Mouse (Mus musculus): ENCODE data around the gene Hist2h3b. TPM values are rescaled to one million over a fixed set of nuclear protein-coding genes. Genes with fewer than 3 reads are reported as not detected.
"Not testable (repeated sequence)": the region's sequence is repeated elsewhere in the genome, so short reads cannot be mapped to it uniquely, and the experiment has no call there.

Gene Hist2h3b
- polyA plus RNA-seq, 1 experiment from 2014 or later, result 87.1 TPM

GRCm38 (mm10) chr3:96230404-96230803 is 38.0 kb upstream of the Hist2h3b start:
- no peak for ATAC-seq (ENCODE audit: borderline replicate concordance, extremely low read depth, low FRiP score, low TSS enrichment)
- H3K27ac ChIP-seq, result no peak overlapping the region

GRCm38 (mm10) chr3:96230910-96231757 is 37.3 kb upstream of the Hist2h3b start:
- Histone ChIP-seq H3K9me3 (no peaks in the 10 kb centered on the region), H3K36me3 (no peaks in the 10 kb centered on the region), H3K4me2 (no peak overlapping the region), H3K9ac (no peak overlapping the region), H3K4me1 (peaks cover 19% of the 10 kb centered on the region), H3K27me3 (no peaks in the 10 kb centered on the region), H3K27ac (no peak overlapping the region), H3K4me3 (no peak overlapping the region)
- no peak for ATAC-seq (ENCODE audit: borderline replicate concordance, extremely low read depth, low FRiP score, low TSS enrichment)
- WGBS, result 57% methylated on average over 4 of the region's 4 CpGs

More at GRCm38 (mm10) chr3:96230404-96230803, 38.0 kb upstream of the Hist2h3b start:
- H3K4me3 ChIP-seq, result no peak overlapping the region
- H3K9me3 ChIP-seq, result no peaks in the 10 kb centered on the region
- H3K27me3 ChIP-seq, result no peaks in the 10 kb centered on the region
- no peak overlapping the region for H3K4me2 ChIP-seq
- H3K4me1 ChIP-seq, result peaks cover 16% of the 10 kb centered on the region; the same call in 1 of the 2 replicates
- no peak overlapping the region for H3K9ac ChIP-seq
- H3K36me3 ChIP-seq, result no peaks in the 10 kb centered on the region
- 62% methylated on average over 2 of the region's 2 CpGs for WGBS

DNA sequence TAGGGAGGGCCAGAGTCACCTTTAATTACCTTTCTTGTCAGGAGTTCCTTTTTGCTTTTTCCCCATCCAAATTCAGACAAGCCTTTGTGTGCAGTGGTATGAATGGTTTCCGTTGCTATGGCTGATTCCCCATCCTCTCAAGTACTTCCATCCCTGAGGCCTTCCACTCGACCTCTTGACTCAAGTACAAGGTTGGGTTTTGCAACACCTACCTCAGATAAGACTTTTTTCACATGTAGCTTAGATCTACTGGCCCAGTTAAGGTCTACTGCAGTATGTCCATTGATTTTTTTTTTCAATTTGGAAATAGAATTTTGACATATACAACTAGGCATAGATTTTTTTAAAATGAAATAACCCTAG is 36.7 kb upstream of the Hist2h3b start:
- no peak for ATAC-seq (ENCODE audit: borderline replicate concordance, extremely low read depth, low FRiP score, low TSS enrichment)
- Histone ChIP-seq H3K4me1 (peaks cover 24% of the 10 kb centered on the region), H3K36me3 (no peaks in the 10 kb centered on the region), H3K4me3 (no peak overlapping the region), H3K4me2 (no peak overlapping the region), H3K27me3 (no peaks in the 10 kb centered on the region), H3K27ac (no peak overlapping the region), H3K9ac (no peak overlapping the region), H3K9me3 (no peaks in the 10 kb centered on the region)
- WGBS, result 37% methylated on average over 2 of the region's 2 CpGs

GRCm38 (mm10) chr3:96234914-96235313 is 33.5 kb upstream of the Hist2h3b start:
- H3K9me3 ChIP-seq, result no peaks in the 10 kb centered on the region
- no peak for ATAC-seq (ENCODE audit: borderline replicate concordance, extremely low read depth, low FRiP score, low TSS enrichment)
- H3K27me3 ChIP-seq, result no peaks in the 10 kb centered on the region
- peaks cover 28% of the 10 kb centered on the region for H3K4me1 ChIP-seq
- 94% methylated on average over 2 of the region's 2 CpGs for WGBS
- H3K27ac ChIP-seq, result no peak overlapping the region
- no peak overlapping the region for H3K9ac ChIP-seq
- H3K36me3 ChIP-seq, result no peaks in the 10 kb centered on the region
- H3K4me2 ChIP-seq, result no peak overlapping the region
- H3K4me3 ChIP-seq, result no peak overlapping the region

GRCm38 (mm10) chr3:96235836-96236235 is 32.6 kb upstream of the Hist2h3b start:
- Histone ChIP-seq H3K9me3 (no peaks in the 10 kb centered on the region), H3K4me3 (no peak overlapping the region), H3K36me3 (no peaks in the 10 kb centered on the region), H3K4me2 (no peak overlapping the region), H3K27ac (no peak overlapping the region), H3K9ac (no peak overlapping the region), H3K4me1 (peaks cover 30% of the 10 kb centered on the region), H3K27me3 (no peaks in the 10 kb centered on the region)
- ATAC-seq (ENCODE audit: borderline replicate concordance, extremely low read depth, low FRiP score, low TSS enrichment), result no peak
- 30% methylated on average over 3 of the region's 3 CpGs for WGBS

DNA sequence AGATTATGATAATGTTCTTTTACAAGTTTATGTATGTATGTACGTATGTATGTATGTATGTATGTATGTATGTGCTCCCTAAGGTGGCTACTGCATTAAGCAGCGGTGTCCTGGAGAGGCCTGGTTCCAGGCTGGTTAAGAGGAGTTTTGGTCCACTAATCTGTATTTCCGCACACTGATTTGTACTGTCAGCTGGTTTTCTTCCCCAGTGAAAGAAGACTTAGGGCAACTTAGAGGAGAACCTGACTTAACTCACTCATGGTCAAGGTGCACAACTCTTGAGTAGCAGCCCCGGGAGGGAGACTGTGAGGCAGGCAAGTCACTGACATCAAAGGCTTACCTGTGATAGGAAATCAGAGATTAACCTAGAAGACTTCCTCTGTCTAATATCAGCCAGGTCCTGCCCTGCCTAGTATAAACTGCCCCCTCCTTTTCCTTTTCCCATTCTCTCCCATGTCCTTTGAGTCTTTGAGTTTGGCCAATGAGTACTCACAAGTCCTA is 31.6 kb upstream of the Hist2h3b start:
- Histone ChIP-seq H3K9ac (peak overlapping the region; percentile 51), H3K4me1 (peaks cover 30% of the 10 kb centered on the region), H3K9me3 (no peaks in the 10 kb centered on the region), H3K4me2 (peak overlapping the region; percentile 66), H3K27ac (peak overlapping the region; percentile 70), H3K27me3 (no peaks in the 10 kb centered on the region), H3K36me3 (no peaks in the 10 kb centered on the region), H3K4me3 (peak overlapping the region; percentile 41)
- no peak for ATAC-seq (ENCODE audit: borderline replicate concordance, extremely low read depth, low FRiP score, low TSS enrichment)
- 60% methylated on average over 4 of the region's 4 CpGs for WGBS

DNA sequence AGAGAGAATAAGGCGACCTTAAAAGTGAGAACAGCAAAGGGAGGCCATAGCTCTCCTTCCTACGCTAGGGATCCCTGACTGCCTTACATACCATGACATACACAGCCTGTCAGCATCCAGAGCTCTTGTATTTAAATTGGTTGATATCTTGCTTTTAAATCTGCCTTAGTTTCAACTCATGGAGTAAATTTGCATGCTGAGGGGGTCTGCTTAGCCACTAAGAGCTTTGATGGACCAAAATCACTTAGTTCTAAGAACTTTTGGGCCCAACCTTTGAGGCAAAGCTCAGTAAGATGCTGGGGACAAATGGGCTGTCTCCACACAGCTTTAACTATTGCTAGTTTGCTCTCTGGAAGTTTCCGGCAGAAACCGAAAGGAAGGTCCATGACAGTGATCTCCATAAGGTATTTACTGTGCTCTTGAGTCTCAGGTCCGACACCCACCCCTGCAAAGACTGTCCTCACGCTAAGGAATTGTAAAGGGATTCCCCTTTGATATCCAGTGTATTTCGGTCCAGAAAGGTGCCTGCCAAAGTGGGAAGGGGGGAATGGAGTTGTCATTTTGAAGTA is 31.0 kb upstream of the Hist2h3b start:
- peak overlapping the region; percentile 51 for H3K9ac ChIP-seq
- H3K4me2 ChIP-seq, result peak overlapping the region; percentile 66
- 10% methylated on average over 7 of the region's 7 CpGs for WGBS
- ATAC-seq (ENCODE audit: borderline replicate concordance, extremely low read depth, low FRiP score, low TSS enrichment), result no peak
- no peaks in the 10 kb centered on the region for H3K9me3 ChIP-seq
- peaks cover 30% of the 10 kb centered on the region for H3K4me1 ChIP-seq
- no peaks in the 10 kb centered on the region for H3K36me3 ChIP-seq
- peak overlapping the region; percentile 70 for H3K27ac ChIP-seq
- H3K4me3 ChIP-seq, result peak overlapping the region; percentile 41
- H3K27me3 ChIP-seq, result no peaks in the 10 kb centered on the region

DNA sequence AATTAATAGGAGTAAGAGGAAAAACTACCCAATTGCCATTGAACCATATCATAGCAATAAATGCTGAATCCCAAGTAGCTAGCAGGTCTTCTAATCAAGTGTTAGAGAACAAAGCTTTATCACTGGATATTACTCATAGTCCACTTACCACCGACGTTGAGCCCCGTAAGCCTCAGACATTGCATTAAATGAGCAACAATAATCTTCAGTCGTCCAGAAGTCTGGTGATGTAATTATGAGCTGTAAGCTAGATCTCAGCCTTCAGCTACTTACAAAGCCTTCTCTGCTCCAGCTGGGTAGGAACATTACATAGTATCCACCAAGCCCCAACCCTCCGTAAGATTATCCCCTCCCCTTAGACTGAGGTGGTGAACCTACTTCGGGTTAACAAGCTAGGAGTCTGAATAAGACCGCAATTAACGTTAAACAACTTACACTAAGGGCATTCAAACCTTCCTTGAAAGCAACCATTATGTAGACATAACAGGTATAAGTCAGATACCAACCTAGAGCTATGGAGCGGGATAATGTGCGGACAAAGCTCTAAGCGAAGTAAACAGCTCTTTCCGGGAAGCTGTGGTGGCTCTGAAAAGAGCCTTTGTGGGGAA is 30.4 kb upstream of the Hist2h3b start:
- Histone ChIP-seq H3K27ac (peak overlapping the region; percentile 70), H3K27me3 (no peaks in the 10 kb centered on the region), H3K4me3 (peak overlapping the region; percentile 41), H3K4me1 (peaks cover 30% of the 10 kb centered on the region), H3K4me2 (peak overlapping the region; percentile 66), H3K9me3 (no peaks in the 10 kb centered on the region), H3K36me3 (no peaks in the 10 kb centered on the region), H3K9ac (peak overlapping the region; percentile 51)
- ATAC-seq (ENCODE audit: borderline replicate concordance, extremely low read depth, low FRiP score, low TSS enrichment), result no peak
- WGBS, result under 1% methylated on average over 12 of the region's 12 CpGs

DNA sequence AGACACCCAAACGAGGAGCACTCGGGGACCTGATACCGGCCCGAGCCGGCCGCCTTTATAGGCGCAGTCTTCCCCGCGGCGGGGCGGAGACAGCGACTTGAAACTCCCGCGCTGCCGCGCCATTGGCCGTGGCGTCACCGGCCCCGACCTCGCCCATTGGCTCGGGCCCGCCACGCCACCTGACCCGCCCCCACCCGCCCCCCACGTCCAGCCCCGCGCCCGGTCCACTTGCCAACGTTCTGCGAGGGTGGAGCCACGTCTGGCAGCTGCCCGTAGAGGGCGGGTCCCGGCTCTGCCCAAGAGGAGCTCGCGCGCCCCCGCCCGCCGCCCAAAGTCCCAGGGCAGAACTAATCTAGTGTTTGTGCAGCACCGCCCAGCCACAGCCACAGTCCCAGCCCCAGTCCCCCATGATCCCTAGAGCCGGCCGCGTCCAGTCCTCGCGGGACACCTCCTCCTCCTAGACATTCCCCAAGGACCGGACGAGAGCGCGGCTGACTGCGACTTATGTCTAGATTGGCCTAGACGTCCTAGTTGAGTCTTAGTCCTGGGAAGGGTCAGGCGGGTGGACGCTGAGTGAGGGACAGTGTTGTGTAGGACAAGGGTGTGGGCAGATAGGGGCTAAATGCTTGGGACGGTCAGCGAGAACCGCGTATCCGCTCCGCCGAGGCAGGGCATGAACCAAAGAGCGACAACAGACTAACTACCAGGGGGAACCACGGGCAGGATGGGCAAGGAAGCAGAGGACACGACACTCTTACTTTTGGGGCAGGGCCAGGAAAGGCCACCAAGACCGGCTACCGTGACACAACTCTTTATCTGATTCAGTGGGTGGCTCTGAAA is 29.3 kb upstream of the Hist2h3b start, which contains the start of gene Hist2h3c2:
Gene Hist2h3c2 (minus strand): TSS at position 174 of the 840 bp plus-strand sequence.
- Histone ChIP-seq H3K9ac (peak within 1 kb of the TSS; percentile 51), H3K4me1 (peaks cover 40% of the 10 kb centered on the region), H3K4me2 (peak within 1 kb of the TSS; percentile 66), H3K27ac (peak within 1 kb of the TSS; percentile 86), H3K4me3 (peak within 1 kb of the TSS; percentile 41)
- not testable (repeated sequence) for H3K9me3 ChIP-seq, H3K36me3 ChIP-seq, H3K27me3 ChIP-seq
- 1% methylated on average over 10 of the region's 68 CpGs for WGBS
- peak; percentile 93 for ATAC-seq (ENCODE audit: borderline replicate concordance, extremely low read depth, low FRiP score, low TSS enrichment)

- WGBS, result 2% methylated on average over 26 of the region's 85 CpGs
- H3K27me3 ChIP-seq, H3K36me3 ChIP-seq, H3K9me3 ChIP-seq: not testable (repeated sequence)
- Histone ChIP-seq H3K9ac (peak within 1 kb of the TSS; percentile 32), H3K4me3 (peak within 1 kb of the TSS; percentile 34), H3K4me1 (peaks cover 46% of the 10 kb centered on the region), H3K27ac (peak within 1 kb of the TSS; percentile 87), H3K4me2 (peak within 1 kb of the TSS; percentile 41)
- peak; percentile 87 for ATAC-seq (ENCODE audit: borderline replicate concordance, extremely low read depth, low FRiP score, low TSS enrichment)
These were observed 28.3 kb upstream of the Hist2h3b start, which contains the start of gene Hist2h2aa2 for GRCm38 (mm10) chr3:96239949-96240798. Gene Hist2h2aa2 (minus strand): TSS chr3:96240276.

Data from lung, embryonic 15.5 days (tissue).